Mouse (Mus musculus): ENCODE data around the gene Myo6. TPM values are rescaled to one million over a fixed set of nuclear protein-coding genes. Genes with fewer than 3 reads are reported as not detected.

The Myo6 gene
- polyA plus RNA-seq (2015; fragmentation: Nextera tagmentation; extraction: Ambion mirVana) = 12.8 and 13.5 TPM in 2 replicates

DNA sequence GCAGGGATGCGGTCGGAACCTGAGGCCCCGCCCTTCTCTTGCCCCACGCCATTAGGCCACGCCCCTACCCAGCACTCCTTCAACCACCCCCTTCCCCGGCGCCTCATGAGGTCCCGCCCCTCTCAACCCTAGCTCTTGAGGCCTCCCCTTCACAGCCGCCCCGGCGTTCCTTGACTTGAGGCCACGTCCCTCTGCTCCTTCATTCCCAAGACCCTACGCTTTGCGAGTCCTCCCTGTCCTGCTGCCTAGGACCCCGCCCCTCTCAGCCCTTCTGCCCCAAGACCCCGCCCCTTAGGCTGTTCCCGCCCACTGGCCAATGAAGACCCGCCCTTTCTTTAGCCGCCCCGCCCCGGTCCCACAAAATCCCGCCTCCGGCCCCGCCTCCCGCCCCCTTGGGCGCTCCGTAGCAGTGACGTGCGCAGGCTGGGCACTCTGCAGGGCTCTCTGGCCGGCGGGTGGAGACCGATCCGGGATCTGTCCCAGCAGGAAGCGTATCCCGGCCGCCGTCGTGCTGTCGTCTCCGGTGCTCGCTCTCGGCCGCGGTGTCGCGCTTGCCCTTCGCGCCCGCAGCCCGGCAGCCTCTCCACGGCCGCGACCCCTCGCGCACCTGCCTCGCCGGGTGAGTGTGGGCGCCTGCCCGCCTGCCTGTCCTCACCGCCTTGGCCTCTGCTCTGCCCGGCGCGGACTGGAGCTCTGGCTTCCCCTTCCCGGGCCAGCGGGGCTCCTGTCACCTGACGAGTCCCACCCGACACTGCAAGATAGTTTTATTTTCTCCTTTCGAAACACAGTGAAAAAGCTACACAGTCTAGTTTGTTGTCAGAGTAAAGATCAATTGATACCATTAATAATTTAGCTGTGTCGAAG, at the start of gene Myo6:
Gene Myo6 (plus strand): TSS at position 421 of the 864 bp plus-strand sequence.
- H3K4me1 ChIP-seq = peaks cover 8% of the 10 kb centered on the region
- peak; percentile 97 for ATAC-seq (replicated peaks)
- H3K27ac ChIP-seq (replicated peaks) = peak within 1 kb of the TSS; percentile 60
- peak within 1 kb of the TSS; percentile 94 for H3K4me3 ChIP-seq
- no peaks in the 10 kb centered on the region for H3K9me3 ChIP-seq
- peak within 1 kb of the TSS; percentile 74 for H3K9ac ChIP-seq (replicated peaks)
- WGBS = under 1% methylated on average over 69 of the region's 69 CpGs
- no peaks in the 10 kb centered on the region for H3K27me3 ChIP-seq
- H3K4me2 ChIP-seq (replicated peaks) = peak within 1 kb of the TSS; percentile 82
- H3K36me3 ChIP-seq = no peaks in the 10 kb centered on the region

DNA sequence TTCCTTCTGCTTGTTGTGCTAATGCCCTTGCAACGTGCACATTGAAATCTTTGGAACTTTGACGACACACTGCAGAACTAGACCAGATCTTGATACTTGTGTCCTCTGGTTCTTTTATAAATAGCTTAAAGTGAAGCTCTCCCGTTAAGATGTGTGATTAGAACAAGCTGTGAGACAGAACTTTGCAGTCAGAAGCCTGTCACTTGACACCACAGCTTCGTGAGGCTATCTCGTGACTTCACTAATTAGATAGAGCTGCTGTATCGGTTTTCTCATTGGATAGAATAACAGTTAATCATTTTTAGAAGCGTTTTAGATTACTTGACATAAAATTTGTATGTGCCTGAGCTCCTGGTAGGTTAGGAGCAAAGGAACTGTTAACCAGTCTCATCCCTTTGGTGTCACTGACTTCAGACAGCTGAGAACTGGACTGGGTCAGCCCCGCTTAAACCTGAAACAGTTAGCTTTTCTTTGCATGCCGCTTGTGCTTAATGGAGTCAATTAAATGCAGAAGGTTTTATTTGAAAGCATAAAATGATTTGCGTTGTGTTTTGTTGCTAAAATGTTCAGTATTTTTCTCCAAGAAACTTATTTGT, 18.7 kb upstream of the Myo6 start:
- H3K4me3 ChIP-seq = no peak overlapping the region
- no peak overlapping the region for H3K27ac ChIP-seq (replicated peaks)
- H3K9ac ChIP-seq (replicated peaks) = no peak overlapping the region
- H3K4me2 ChIP-seq (replicated peaks) = no peak overlapping the region
- WGBS = 75% methylated on average over 10 of the region's 10 CpGs
- no peaks in the 10 kb centered on the region for H3K4me1 ChIP-seq
- H3K27me3 ChIP-seq = no peaks in the 10 kb centered on the region
- H3K36me3 ChIP-seq = peaks cover 39% of the 10 kb centered on the region
- H3K9me3 ChIP-seq = no peaks in the 10 kb centered on the region
- ATAC-seq (replicated peaks) = no peak

- ATAC-seq (replicated peaks) = no peak
- no peak overlapping the region for H3K9ac ChIP-seq (replicated peaks)
- 88% methylated on average over 5 of the region's 5 CpGs for WGBS
- H3K27ac ChIP-seq (replicated peaks) = no peak overlapping the region
- H3K27me3 ChIP-seq = no peaks in the 10 kb centered on the region
- H3K4me2 ChIP-seq (replicated peaks) = no peak overlapping the region
- H3K9me3 ChIP-seq = no peaks in the 10 kb centered on the region
- no peak overlapping the region for H3K4me3 ChIP-seq
- H3K36me3 ChIP-seq = peaks cover 19% of the 10 kb centered on the region
- no peaks in the 10 kb centered on the region for H3K4me1 ChIP-seq
These were observed 15.2 kb upstream of the Myo6 start for GRCm38 (mm10) chr9:80149594-80149993.

GRCm38 (mm10) chr9:80155277-80155676, 9.6 kb upstream of the Myo6 start:
- peak overlapping the region; percentile 57 for H3K27ac ChIP-seq (replicated peaks)

GRCm38 (mm10) chr9:80156780-80157179, 8.1 kb upstream of the Myo6 start:
- H3K4me2 ChIP-seq (replicated peaks) = no peak overlapping the region
- H3K4me3 ChIP-seq = no peak overlapping the region
- H3K9me3 ChIP-seq = no peaks in the 10 kb centered on the region
- no peak for ATAC-seq (replicated peaks)
- no peak overlapping the region for H3K27ac ChIP-seq (replicated peaks)
- peaks cover 9% of the 10 kb centered on the region; the same call in 1 of the 2 replicates for H3K4me1 ChIP-seq
- WGBS = 94% methylated on average over 5 of the region's 5 CpGs
- peaks cover 6% of the 10 kb centered on the region; the same call in 1 of the 2 replicates for H3K36me3 ChIP-seq
- no peaks in the 10 kb centered on the region for H3K27me3 ChIP-seq
- H3K9ac ChIP-seq (replicated peaks) = no peak overlapping the region

More at GRCm38 (mm10) chr9:80155277-80155676, 9.6 kb upstream of the Myo6 start:
- no peak overlapping the region for H3K4me2 ChIP-seq (replicated peaks)
- no peaks in the 10 kb centered on the region for H3K27me3 ChIP-seq
- H3K36me3 ChIP-seq = peaks cover 6% of the 10 kb centered on the region; the same call in 1 of the 2 replicates
- WGBS = 18% methylated on average over 5 of the region's 5 CpGs
- no peaks in the 10 kb centered on the region for H3K9me3 ChIP-seq
- H3K9ac ChIP-seq (replicated peaks) = no peak overlapping the region
- ATAC-seq (replicated peaks) = peak; percentile 80
- peaks cover 5% of the 10 kb centered on the region; the same call in 1 of the 2 replicates for H3K4me1 ChIP-seq
- no peak overlapping the region for H3K4me3 ChIP-seq

- Histone ChIP-seq H3K4me3 (no peak overlapping the region), H3K36me3 (peaks cover under 1% of the 10 kb centered on the region; the same call in 1 of the 2 replicates), H3K9me3 (no peaks in the 10 kb centered on the region), H3K4me2 (replicated peaks) (no peak overlapping the region), H3K27me3 (no peaks in the 10 kb centered on the region), H3K27ac (replicated peaks) (no peak overlapping the region), H3K9ac (replicated peaks) (no peak overlapping the region), H3K4me1 (peaks cover 9% of the 10 kb centered on the region; the same call in 1 of the 2 replicates)
- ATAC-seq (replicated peaks) = no peak
- WGBS = 89% methylated on average over 12 of the region's 12 CpGs
These were observed 6.9 kb upstream of the Myo6 start for GRCm38 (mm10) chr9:80157840-80158465.

- WGBS = 67% methylated on average over 5 of the region's 5 CpGs
- Histone ChIP-seq H3K4me2 (replicated peaks) (no peak overlapping the region), H3K9me3 (no peaks in the 10 kb centered on the region), H3K36me3 (no peaks in the 10 kb centered on the region), H3K4me3 (no peak overlapping the region), H3K9ac (replicated peaks) (no peak overlapping the region), H3K27ac (replicated peaks) (no peak overlapping the region), H3K27me3 (no peaks in the 10 kb centered on the region), H3K4me1 (peaks cover 9% of the 10 kb centered on the region; the same call in 1 of the 2 replicates)
- ATAC-seq (replicated peaks) = no peak
These were observed 5.9 kb upstream of the Myo6 start for GRCm38 (mm10) chr9:80158937-80159336.

GRCm38 (mm10) chr9:80161451-80161850, 3.4 kb upstream of the Myo6 start:
- Histone ChIP-seq H3K27me3 (no peaks in the 10 kb centered on the region), H3K36me3 (no peaks in the 10 kb centered on the region), H3K27ac (replicated peaks) (no peak overlapping the region), H3K4me1 (peaks cover 8% of the 10 kb centered on the region), H3K4me3 (no peak overlapping the region), H3K9ac (replicated peaks) (no peak overlapping the region), H3K4me2 (replicated peaks) (no peak overlapping the region), H3K9me3 (no peaks in the 10 kb centered on the region)
- no peak for ATAC-seq (replicated peaks)
- 25% methylated on average over 4 of the region's 4 CpGs for WGBS

GRCm38 (mm10) chr9:80163126-80163723, 1.6 kb upstream of the Myo6 start:
- Histone ChIP-seq H3K4me1 (peaks cover 8% of the 10 kb centered on the region), H3K4me2 (replicated peaks) (no peak overlapping the region), H3K9ac (replicated peaks) (no peak overlapping the region), H3K27me3 (no peaks in the 10 kb centered on the region), H3K4me3 (no peak overlapping the region), H3K27ac (replicated peaks) (no peak overlapping the region), H3K36me3 (no peaks in the 10 kb centered on the region), H3K9me3 (no peaks in the 10 kb centered on the region)
- no peak for ATAC-seq (replicated peaks)
- WGBS = 82% methylated on average over 4 of the region's 4 CpGs

DNA sequence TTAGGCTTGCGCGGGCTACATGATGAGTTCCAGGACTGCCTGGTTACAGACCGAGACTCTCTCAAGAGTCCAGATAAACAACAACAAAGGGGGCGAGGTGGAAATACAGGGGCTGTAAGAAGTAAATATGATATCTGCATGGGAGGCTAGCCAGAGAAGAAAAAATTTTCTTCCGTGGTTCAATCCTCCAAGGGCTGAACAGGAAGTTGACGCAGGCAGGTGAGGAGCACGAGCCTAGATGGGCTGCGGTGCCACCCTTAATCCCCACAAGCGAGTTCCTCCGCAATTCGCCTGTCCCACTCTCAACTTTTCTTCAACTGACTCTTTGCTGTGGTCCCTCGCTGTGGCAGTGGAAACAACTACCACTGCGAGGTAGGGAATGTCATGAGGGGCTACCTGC, 640 bp upstream of the Myo6 start:
- WGBS = 2% methylated on average over 13 of the region's 13 CpGs

DNA sequence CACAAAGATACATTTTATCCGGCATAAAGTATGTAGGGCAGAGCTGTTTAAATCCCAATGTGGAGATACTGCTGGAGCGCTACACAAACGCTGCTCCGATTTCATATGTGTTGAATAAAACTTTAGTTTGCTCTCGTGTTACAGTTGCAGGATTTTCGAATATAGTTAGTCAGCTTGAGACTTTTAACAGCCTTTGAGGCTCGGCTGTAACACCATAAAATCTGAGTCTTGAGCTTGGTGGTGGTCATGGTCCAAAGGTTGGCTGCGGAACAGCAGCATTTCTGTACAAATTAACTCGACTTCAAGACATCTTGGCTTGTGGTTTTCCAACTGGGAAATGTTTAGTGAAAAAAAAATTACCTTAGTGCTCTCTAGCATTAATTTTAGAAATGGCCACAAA, 859 bp downstream of the Myo6 start:
- Histone ChIP-seq H3K36me3 (no peaks in the 10 kb centered on the region), H3K27me3 (no peaks in the 10 kb centered on the region), H3K4me2 (replicated peaks) (peak overlapping the region; percentile 82), H3K27ac (replicated peaks) (no peak overlapping the region), H3K9me3 (no peaks in the 10 kb centered on the region), H3K9ac (replicated peaks) (no peak overlapping the region), H3K4me3 (peak overlapping the region; percentile 94), H3K4me1 (peaks cover 8% of the 10 kb centered on the region)
- ATAC-seq (replicated peaks) = no peak
- WGBS = 53% methylated on average over 9 of the region's 9 CpGs

More for the DNA sequence above, 640 bp upstream of the Myo6 start:
- Histone ChIP-seq H3K27me3 (no peaks in the 10 kb centered on the region), H3K9ac (replicated peaks) (no peak overlapping the region), H3K27ac (replicated peaks) (no peak overlapping the region), H3K36me3 (no peaks in the 10 kb centered on the region), H3K4me2 (replicated peaks) (peak overlapping the region; percentile 82), H3K9me3 (no peaks in the 10 kb centered on the region), H3K4me3 (peak overlapping the region; percentile 94), H3K4me1 (peaks cover 8% of the 10 kb centered on the region)
- ATAC-seq (replicated peaks) = peak; percentile 3
